Mouse (Mus musculus) gastrocnemius, postnatal 4 days (tissue): ENCODE results near the gene Ccdc71. TPM values are rescaled to one million over a fixed set of nuclear protein-coding genes. Genes with fewer than 3 reads are reported as not detected.

Experiments
- DNase-seq, 2 experiments: peaks; one replicate each; pipeline ENCODE4 v3.0.0; 2021 to 2022; ENCODE audit warnings: low spot score in 2 of 2, mixed read lengths in 2 of 2
- total RNA-seq, 2 experiments: library from RNA; stranded (reverse); gene quantifications; 2 replicates each; pipeline ENCODE4 v1.2.3; 2021

Gene Ccdc71
- total RNA-seq, 2 experiments from 2014 or later: 27.0 to 31.3 TPM

- no peak for DNase-seq
Measured at GRCm38 (mm10) chr9:108486973-108487530, 26.7 kb downstream of the Ccdc71 start.

- DNase-seq: no peak
Measured at GRCm38 (mm10) chr9:108488403-108488802, 28.1 kb downstream of the Ccdc71 start.

GRCm38 (mm10) chr9:108489215-108489614, 28.9 kb downstream of the Ccdc71 start:
- DNase-seq: no peak

- no peak for DNase-seq
Measured at GRCm38 (mm10) chr9:108489702-108490558, 29.6 kb downstream of the Ccdc71 start.

GRCm38 (mm10) chr9:108490559-108491285, 30.4 kb downstream of the Ccdc71 start, which contains the start of gene Usp19:
Gene Usp19 (plus strand): TSS chr9:108490602.
- DNase-seq: peak; percentile 82 to 95

GRCm38 (mm10) chr9:108491286-108491580, 30.9 kb downstream of the Ccdc71 start:
- no peak for DNase-seq

GRCm38 (mm10) chr9:108492043-108492750, 31.9 kb downstream of the Ccdc71 start:
- DNase-seq: no peak

- no peak for DNase-seq
Measured at GRCm38 (mm10) chr9:108493246-108493645, 32.9 kb downstream of the Ccdc71 start.

GRCm38 (mm10) chr9:108494146-108494825, 34.0 kb downstream of the Ccdc71 start:
- no peak for DNase-seq

GRCm38 (mm10) chr9:108494905-108495304, 34.6 kb downstream of the Ccdc71 start:
- DNase-seq: no peak

GRCm38 (mm10) chr9:108499231-108499630, 38.9 kb downstream of the Ccdc71 start:
- no peak for DNase-seq

- DNase-seq: peak in 1 of 2 experiments; percentile 9
Measured at GRCm38 (mm10) chr9:108499943-108500342, 39.6 kb downstream of the Ccdc71 start.

- DNase-seq: no peak
Measured at GRCm38 (mm10) chr9:108506901-108507300, 46.6 kb downstream of the Ccdc71 start.

- DNase-seq: peak; percentile 78 to 92
Measured at GRCm38 (mm10) chr9:108507619-108508434, 47.5 kb downstream of the Ccdc71 start, which contains the start of gene Qars. Gene Qars (plus strand): TSS chr9:108507706.

- DNase-seq: no peak
Measured at GRCm38 (mm10) chr9:108508776-108509175, 48.4 kb downstream of the Ccdc71 start.

Other genes starting within 250 kb of the Ccdc71 start
- 100 to 1,000 TPM; 400 to 402 TPM for gene Dag1, start 196.6 kb upstream of the Ccdc71 start, total RNA-seq
- gene Nicn1, start 170.1 kb upstream of the Ccdc71 start, total RNA-seq: 10 to 100 TPM; 15.9 to 16.7 TPM
- gene Amt, start 163.7 kb upstream of the Ccdc71 start, total RNA-seq: 1 to 10 TPM; 2.4 to 3.1 TPM
- gene Rhoa, start 154.4 kb upstream of the Ccdc71 start, total RNA-seq: 100 to 1,000 TPM; 272 TPM
- gene Tcta, start 154.4 kb upstream of the Ccdc71 start, total RNA-seq: 10 to 100 TPM; 24.7 to 33.9 TPM
- 100 to 1,000 TPM in 1 of 2 experiments, 10 to 100 TPM in 1; 91.8 to 108 TPM for gene Gpx1, start 121.6 kb upstream of the Ccdc71 start, total RNA-seq
- gene Usp4, start 112.7 kb upstream of the Ccdc71 start, total RNA-seq: 10 to 100 TPM; 77.2 to 93.2 TPM
- gene 1700102P08Rik, start 67.7 kb upstream of the Ccdc71 start, total RNA-seq: 1 to 10 TPM in 1 of 2 experiments, under 1 TPM in 1; 0.57 to 1.2 TPM
- gene Ccdc36, start 32.0 kb upstream of the Ccdc71 start, total RNA-seq: under 1 TPM; 0.21 to 0.25 TPM
- not detected for gene BC048562, start 24.0 kb upstream of the Ccdc71 start, total RNA-seq
- gene Klhdc8b, start 1.1 kb downstream of the Ccdc71 start, total RNA-seq: 10 to 100 TPM; 13.4 to 15.3 TPM
- gene Lamb2, start 19.2 kb downstream of the Ccdc71 start, total RNA-seq: 100 to 1,000 TPM; 180 to 191 TPM
- 100 to 1,000 TPM; 107 to 126 TPM for gene Usp19, start 30.1 kb downstream of the Ccdc71 start, total RNA-seq
- 10 to 100 TPM; 93.1 to 96.0 TPM for gene Qars, start 47.2 kb downstream of the Ccdc71 start, total RNA-seq
- gene Qrich1, start 56.3 kb downstream of the Ccdc71 start, total RNA-seq: 100 to 1,000 TPM; 109 to 123 TPM
- gene Impdh2, start 99.8 kb downstream of the Ccdc71 start, total RNA-seq: 10 to 100 TPM; 78.6 to 92.9 TPM
- 10 to 100 TPM; 39.6 to 46.7 TPM for gene Ndufaf3, start 106.9 kb downstream of the Ccdc71 start, total RNA-seq
- 10 to 100 TPM; 11.5 to 14.6 TPM for gene Dalrd3, start 109.4 kb downstream of the Ccdc71 start, total RNA-seq
- gene Wdr6, start 118.2 kb downstream of the Ccdc71 start, total RNA-seq: 10 to 100 TPM; 27.7 to 32.2 TPM
- gene P4htm, start 137.1 kb downstream of the Ccdc71 start, total RNA-seq: 1 to 10 TPM; 5.0 to 5.5 TPM
- gene Arih2, start 188.9 kb downstream of the Ccdc71 start, total RNA-seq: 10 to 100 TPM; 58.2 to 68.8 TPM
- 10 to 100 TPM; 68.4 to 75.8 TPM for gene Slc25a20, start 201.6 kb downstream of the Ccdc71 start, total RNA-seq
- gene Prkar2a, start 228.8 kb downstream of the Ccdc71 start, total RNA-seq: 100 to 1,000 TPM; 103 to 104 TPM